Mouse (Mus musculus): Measurements from ENCODE around the gene Nucb1. TPM values are rescaled to one million over a fixed set of nuclear protein-coding genes. Genes with fewer than 3 reads are reported as not detected.

The Nucb1 gene
- polyA plus RNA-seq, 1 experiment = 111 TPM

GRCm38 (mm10) chr7:45457204-45458060 is 52.8 kb downstream of the Nucb1 start:
- TF ChIP-seq POLR2A (IDR thresholded peaks at IDR 0.05; ENCODE audit: borderline replicate concordance, extremely low read depth, insufficient read depth, insufficient read length, poor library complexity, severe bottlenecking) = no peak
- no peak for TF ChIP-seq CTCF (IDR thresholded peaks at IDR 0.05; ENCODE audit: borderline replicate concordance, extremely low read depth, insufficient read depth, insufficient read length)
- DNase-seq (ENCODE audit: low read depth) = no peak

DNA sequence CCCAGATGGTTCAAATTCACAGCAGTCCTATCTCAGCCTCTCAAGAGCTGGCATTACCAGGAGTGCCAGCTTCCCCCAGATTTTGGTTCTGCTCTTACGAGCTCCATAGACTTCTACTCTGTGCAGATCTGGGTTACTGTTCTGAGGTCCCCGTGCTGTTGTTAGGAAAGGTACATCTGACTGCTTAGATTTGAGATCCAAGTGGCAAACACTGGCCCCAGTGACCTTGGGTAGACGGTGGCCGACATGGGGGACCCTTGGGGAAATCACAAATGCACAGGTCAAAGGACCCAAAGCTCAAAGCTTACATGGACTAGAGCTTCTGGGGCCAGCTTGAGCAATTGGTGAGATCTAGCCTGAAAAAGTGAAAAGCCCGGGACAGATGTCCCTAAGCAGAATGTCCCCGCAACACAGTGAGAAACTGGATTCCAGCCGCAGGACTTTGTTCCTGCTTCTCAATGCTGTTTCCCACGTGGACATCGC is 53.4 kb downstream of the Nucb1 start:
- no peak for DNase-seq (ENCODE audit: low read depth)

GRCm38 (mm10) chr7:45455932-45456696 is 54.1 kb downstream of the Nucb1 start:
- no peak for DNase-seq (ENCODE audit: low read depth)
- TF ChIP-seq CTCF (IDR thresholded peaks at IDR 0.05; ENCODE audit: borderline replicate concordance, extremely low read depth, insufficient read depth, insufficient read length) = no peak

More for the DNA sequence above, 53.4 kb downstream of the Nucb1 start:
- TF ChIP-seq CTCF (IDR thresholded peaks at IDR 0.05; ENCODE audit: borderline replicate concordance, extremely low read depth, insufficient read depth, insufficient read length) (no peak), POLR2A (IDR thresholded peaks at IDR 0.05; ENCODE audit: borderline replicate concordance, extremely low read depth, insufficient read depth, insufficient read length, poor library complexity, severe bottlenecking) (no peak)

DNA sequence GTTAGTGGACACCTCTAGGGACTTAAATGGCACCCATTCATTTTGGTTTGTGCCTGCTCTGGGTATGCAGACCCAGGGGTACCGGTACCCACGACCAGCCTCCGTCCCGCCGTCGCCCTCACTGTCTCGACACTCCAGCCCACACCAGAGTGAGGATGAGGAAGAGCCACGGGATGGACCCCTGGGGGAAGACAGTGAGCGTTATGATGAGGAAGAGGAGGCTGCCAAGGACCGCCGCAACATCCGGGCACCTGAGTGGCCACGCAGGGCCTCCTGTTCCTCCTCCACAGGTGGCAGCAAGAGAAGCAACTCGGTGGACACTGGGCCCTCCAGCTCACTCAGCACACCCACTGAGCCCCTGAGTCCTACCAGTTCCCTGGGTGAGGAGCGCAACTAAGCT is 55.2 kb downstream of the Nucb1 start:
- DNase-seq (ENCODE audit: low read depth) = no peak
- TF ChIP-seq CTCF (IDR thresholded peaks at IDR 0.05; ENCODE audit: borderline replicate concordance, extremely low read depth, insufficient read depth, insufficient read length) (no peak), POLR2A (IDR thresholded peaks at IDR 0.05; ENCODE audit: borderline replicate concordance, extremely low read depth, insufficient read depth, insufficient read length, poor library complexity, severe bottlenecking) (no peak)

- DNase-seq (ENCODE audit: low read depth) = peak; percentile 81
- TF ChIP-seq POLR2A (IDR thresholded peaks at IDR 0.05; ENCODE audit: borderline replicate concordance, extremely low read depth, insufficient read depth, insufficient read length, poor library complexity, severe bottlenecking) = no peak
- TF ChIP-seq CTCF (IDR thresholded peaks at IDR 0.05; ENCODE audit: borderline replicate concordance, extremely low read depth, insufficient read depth, insufficient read length) = peak; percentile 87
Measured at GRCm38 (mm10) chr7:45451344-45451982, 58.7 kb downstream of the Nucb1 start.

DNA sequence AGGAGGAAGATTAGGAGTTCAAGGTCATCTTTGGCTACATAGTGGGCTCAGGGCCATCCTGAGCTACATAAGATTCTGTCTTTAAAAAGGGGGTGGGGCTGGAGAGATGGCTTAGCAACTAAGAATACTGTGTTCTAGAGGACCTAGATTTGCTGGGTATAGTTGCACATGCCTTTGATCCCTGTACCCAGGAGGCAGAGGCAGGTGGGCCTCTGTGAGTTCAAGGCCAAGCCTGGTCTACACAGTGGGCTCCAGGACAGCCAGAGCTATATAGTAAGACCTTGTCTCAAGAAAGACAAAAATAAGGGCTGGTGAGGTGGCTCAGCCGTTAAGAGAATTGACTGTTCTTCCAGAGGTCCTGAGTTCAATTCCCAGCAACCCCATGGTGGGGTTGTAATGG is 60.2 kb downstream of the Nucb1 start:
- no peak for DNase-seq (ENCODE audit: low read depth)
- TF ChIP-seq CTCF (IDR thresholded peaks at IDR 0.05; ENCODE audit: borderline replicate concordance, extremely low read depth, insufficient read depth, insufficient read length) = no peak
- TF ChIP-seq POLR2A (IDR thresholded peaks at IDR 0.05; ENCODE audit: borderline replicate concordance, extremely low read depth, insufficient read depth, insufficient read length, poor library complexity, severe bottlenecking) = no peak

DNA sequence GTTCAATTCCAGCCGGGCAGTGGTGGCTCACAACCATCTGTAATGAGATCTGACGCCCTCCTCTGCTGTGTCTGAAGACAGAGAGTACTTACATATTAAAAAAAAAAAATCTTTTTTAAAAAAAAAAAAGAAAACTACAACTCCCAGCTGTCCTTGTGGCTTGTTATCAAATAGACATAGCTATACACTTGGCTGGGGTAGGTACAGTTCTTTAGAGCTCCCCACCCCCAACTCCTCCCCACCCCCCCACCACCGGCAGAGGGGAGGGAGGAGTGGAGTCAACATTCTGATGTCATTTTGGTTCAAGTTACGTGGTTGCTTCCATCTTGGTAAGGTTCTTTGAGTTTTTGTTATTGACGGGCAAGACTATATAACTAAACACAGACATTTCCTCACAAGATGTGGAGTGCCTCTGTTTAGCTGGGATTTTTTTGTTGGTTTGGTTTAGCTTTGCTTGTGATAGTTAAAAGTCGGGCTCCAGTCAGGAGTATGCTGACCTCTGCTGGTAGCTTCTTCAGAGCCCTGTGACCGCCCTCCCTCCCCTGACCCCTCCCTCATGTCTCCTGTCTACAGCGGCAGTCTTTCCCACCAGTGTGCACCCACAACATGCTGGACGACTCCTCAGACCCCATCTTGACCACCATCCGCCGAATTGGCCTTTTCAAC is 62.7 kb downstream of the Nucb1 start:
- peak; percentile 37 for DNase-seq (ENCODE audit: low read depth)
- TF ChIP-seq POLR2A (IDR thresholded peaks at IDR 0.05; ENCODE audit: borderline replicate concordance, extremely low read depth, insufficient read depth, insufficient read length, poor library complexity, severe bottlenecking) (no peak), CTCF (IDR thresholded peaks at IDR 0.05; ENCODE audit: borderline replicate concordance, extremely low read depth, insufficient read depth, insufficient read length) (peak; percentile 38; the same call in 1 of the 2 replicates)

DNA sequence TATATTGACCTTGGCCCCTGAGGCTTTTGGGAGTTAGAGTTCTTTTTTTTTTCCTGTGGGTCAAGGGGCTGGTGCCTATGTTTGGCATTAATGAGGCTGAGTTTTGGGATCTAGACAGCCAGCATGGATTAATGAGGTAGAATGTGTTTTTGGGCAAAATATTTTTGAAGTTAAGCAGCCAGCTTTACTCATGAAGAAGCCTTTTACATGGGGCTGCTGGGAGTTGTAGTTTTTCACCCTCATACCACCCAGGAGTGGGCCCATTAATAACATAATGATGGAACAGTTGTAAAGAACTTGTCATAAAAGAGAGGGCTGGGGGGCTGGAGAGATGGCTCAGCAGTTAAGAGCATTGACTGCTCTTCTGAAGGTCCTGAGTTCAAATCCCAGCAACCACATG is 63.6 kb downstream of the Nucb1 start:
- TF ChIP-seq CTCF (IDR thresholded peaks at IDR 0.05; ENCODE audit: borderline replicate concordance, extremely low read depth, insufficient read depth, insufficient read length) = no peak
- no peak for TF ChIP-seq POLR2A (IDR thresholded peaks at IDR 0.05; ENCODE audit: borderline replicate concordance, extremely low read depth, insufficient read depth, insufficient read length, poor library complexity, severe bottlenecking)
- DNase-seq (ENCODE audit: low read depth) = no peak

- no peak for DNase-seq (ENCODE audit: low read depth)
- TF ChIP-seq CTCF (IDR thresholded peaks at IDR 0.05; ENCODE audit: borderline replicate concordance, extremely low read depth, insufficient read depth, insufficient read length) (no peak), POLR2A (IDR thresholded peaks at IDR 0.05; ENCODE audit: borderline replicate concordance, extremely low read depth, insufficient read depth, insufficient read length, poor library complexity, severe bottlenecking) (no peak)
Measured at GRCm38 (mm10) chr7:45443526-45444420, 66.4 kb downstream of the Nucb1 start.

Other genes starting within 250 kb of the Nucb1 start
- 0.11 TPM in 1 of 2 replicates, not detected in the other for gene Slc6a21, start 232.9 kb downstream of the Nucb1 start, polyA plus RNA-seq (2012; rRNA removed)
- 19.0 and 20.3 TPM in 2 replicates for gene Trpm4, start 176.6 kb downstream of the Nucb1 start, polyA plus RNA-seq (2012; rRNA removed)
- gene Hrc, start 175.1 kb downstream of the Nucb1 start, polyA plus RNA-seq (2012; rRNA removed) = 0.48 and 1.3 TPM in 2 replicates
- 56.7 and 60.0 TPM in 2 replicates for gene Ppfia3, start 143.4 kb downstream of the Nucb1 start, polyA plus RNA-seq (2012; rRNA removed)
- gene Lin7b, start 139.8 kb downstream of the Nucb1 start, polyA plus RNA-seq (2012; rRNA removed) = 15.7 and 17.6 TPM in 2 replicates
- gene Snrnp70, start 114.7 kb downstream of the Nucb1 start, polyA plus RNA-seq (2012; rRNA removed) = 643 and 713 TPM in 2 replicates
- 0.03 TPM in 1 of 2 replicates, not detected in the other for gene Kcna7, start 104.8 kb downstream of the Nucb1 start, polyA plus RNA-seq (2012; rRNA removed)
- gene Ntf5, start 96.7 kb downstream of the Nucb1 start, polyA plus RNA-seq (2012; rRNA removed) = 0.23 and 0.27 TPM in 2 replicates
- 1.1 and 1.7 TPM in 2 replicates for gene Lhb, start 89.6 kb downstream of the Nucb1 start, polyA plus RNA-seq (2012; rRNA removed)
- 26.7 and 30.6 TPM in 2 replicates for gene Gys1, start 75.6 kb downstream of the Nucb1 start, polyA plus RNA-seq (2012; rRNA removed)
- 125 and 158 TPM in 2 replicates for gene Ruvbl2, start 72.3 kb downstream of the Nucb1 start, polyA plus RNA-seq (2012; rRNA removed)
- gene Ftl1, start 50.5 kb downstream of the Nucb1 start, polyA plus RNA-seq (2012; rRNA removed) = 2,346 and 2,481 TPM in 2 replicates
- 168 and 237 TPM in 2 replicates for gene Bax, start 43.5 kb downstream of the Nucb1 start, polyA plus RNA-seq (2012; rRNA removed)
- gene Tulp2, start 28.5 kb downstream of the Nucb1 start, polyA plus RNA-seq (2012; rRNA removed) = 0.11 and 0.18 TPM in 2 replicates
- gene Gm45808, start 23.6 kb downstream of the Nucb1 start, polyA plus RNA-seq (2012; rRNA removed) = 0.30 TPM in 1 of 2 replicates, not detected in the other
- 2.0 and 2.8 TPM in 2 replicates for gene Dhdh, start 21.6 kb downstream of the Nucb1 start, polyA plus RNA-seq (2012; rRNA removed)
- 13.5 and 14.5 TPM in 2 replicates for gene Ppp1r15a, start 15.9 kb upstream of the Nucb1 start, polyA plus RNA-seq (2012; rRNA removed)
- gene Plekha4, start 15.9 kb upstream of the Nucb1 start, polyA plus RNA-seq (2012; rRNA removed) = 1.7 and 3.6 TPM in 2 replicates
- gene Hsd17b14, start 44.5 kb upstream of the Nucb1 start, polyA plus RNA-seq (2012; rRNA removed) = 0.25 and 0.44 TPM in 2 replicates
- 29.5 and 40.2 TPM in 2 replicates for gene Bcat2, start 59.7 kb upstream of the Nucb1 start, polyA plus RNA-seq (2012; rRNA removed)
- 0.13 TPM in 1 of 2 replicates, not detected in the other for gene Fgf21, start 105.1 kb upstream of the Nucb1 start, polyA plus RNA-seq (2012; rRNA removed)
- gene Fut1, start 106.9 kb upstream of the Nucb1 start, polyA plus RNA-seq (2012; rRNA removed) = 0.06 and 0.14 TPM in 2 replicates
- 0.13 and 0.16 TPM in 2 replicates for gene Izumo1, start 111.4 kb upstream of the Nucb1 start, polyA plus RNA-seq (2012; rRNA removed)
- gene Rasip1, start 117.1 kb upstream of the Nucb1 start, polyA plus RNA-seq (2012; rRNA removed) = 11.6 and 17.6 TPM in 2 replicates
- 3.2 and 4.0 TPM in 2 replicates for gene Mamstr, start 129.6 kb upstream of the Nucb1 start, polyA plus RNA-seq (2012; rRNA removed)
- 0.10 and 0.16 TPM in 2 replicates for gene Fut2, start 156.0 kb upstream of the Nucb1 start, polyA plus RNA-seq (2012; rRNA removed)
- gene Ntn5, start 173.6 kb upstream of the Nucb1 start, polyA plus RNA-seq (2012; rRNA removed) = 0.64 and 2.1 TPM in 2 replicates
- gene Sec1, start 184.0 kb upstream of the Nucb1 start, polyA plus RNA-seq (2012; rRNA removed) = 0.66 and 1.1 TPM in 2 replicates
- 81.4 and 108 TPM in 2 replicates for gene Car11, start 189.4 kb upstream of the Nucb1 start, polyA plus RNA-seq (2012; rRNA removed)
- 7.6 and 8.4 TPM in 2 replicates for gene Dbp, start 194.7 kb upstream of the Nucb1 start, polyA plus RNA-seq (2012; rRNA removed)
- gene Rpl18, start 205.1 kb upstream of the Nucb1 start, polyA plus RNA-seq (2012; rRNA removed) = 640 and 749 TPM in 2 replicates
- gene Sphk2, start 207.6 kb upstream of the Nucb1 start, polyA plus RNA-seq (2012; rRNA removed) = 33.0 and 39.8 TPM in 2 replicates
- gene Fam83e, start 210.8 kb upstream of the Nucb1 start, polyA plus RNA-seq (2012; rRNA removed) = 0.68 and 0.83 TPM in 2 replicates
- gene Spaca4, start 215.4 kb upstream of the Nucb1 start, polyA plus RNA-seq (2012; rRNA removed) = not detected in 2 replicates

Measured in brain, embryonic 14.5 days (tissue).